In the genomic region with DNA sequence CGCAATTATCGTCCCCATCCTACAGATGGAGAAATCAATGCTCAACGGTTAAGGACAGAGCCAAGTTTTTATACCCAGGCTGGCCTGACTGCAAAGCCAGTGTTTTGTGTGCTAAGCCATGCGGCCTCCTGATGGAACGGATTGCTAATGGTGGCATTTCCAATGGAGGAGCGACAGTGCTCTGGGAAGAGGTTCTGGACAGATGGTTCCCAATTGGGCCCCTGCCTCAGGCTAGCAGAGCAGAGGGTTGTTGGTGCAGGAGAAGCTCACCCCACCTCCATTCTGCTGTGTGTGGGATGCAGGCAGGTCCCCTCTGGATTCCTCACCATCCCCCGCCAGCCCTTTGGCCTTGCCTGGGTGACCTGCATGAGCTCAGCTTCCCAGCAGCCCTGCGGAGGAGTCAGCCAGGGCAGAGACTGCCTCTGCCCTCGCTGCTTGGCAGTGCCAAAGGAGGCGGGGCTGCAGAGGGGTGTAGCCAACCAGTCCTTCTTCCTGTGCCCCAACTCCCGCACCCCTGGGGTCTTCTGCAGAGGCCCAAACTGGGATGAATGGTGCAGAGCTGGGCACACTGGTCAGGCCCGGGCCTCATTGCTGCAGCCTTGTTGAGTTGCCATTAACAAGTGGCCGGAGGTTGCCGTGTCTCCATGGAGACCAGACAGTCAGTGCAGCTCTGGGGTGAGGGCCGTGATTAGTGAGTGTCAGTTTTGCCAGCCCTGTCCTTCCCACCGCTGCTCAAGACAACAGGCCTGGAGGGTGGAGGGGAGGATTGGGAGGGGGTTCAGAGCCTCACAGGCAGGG, we compare ENCODE assay signal across 8 mouse cellular contexts. TPM values are rescaled to one million over a fixed set of nuclear protein-coding genes. Genes with fewer than 3 reads are reported as not detected.
A peak's percentile ranks its signal among the peaks of the same experiment; 100 is the strongest.
DNase-seq lines count a peak whose midpoint lies in the region; ATAC-seq and TF ChIP-seq lines count a peak whose summit lies in the region.

No protein-coding gene starts in this region.

- ATAC-seq in common myeloid progenitor, adult 5-6 weeks (replicated peaks; ENCODE audit: low read depth, poor library complexity, severe bottlenecking) = peak; percentile 49
- peak; percentile 48 for ATAC-seq in intestine, embryonic 15.5 days
- peak; percentile 43 for ATAC-seq in liver, embryonic 11.5 days (replicated peaks; ENCODE audit: low FRiP score)
- peak; percentile 79 for ATAC-seq in midbrain, postnatal 0 days (ENCODE audit: low FRiP score)

- TF ChIP-seq CTCF in midbrain, postnatal 0 days (IDR thresholded peaks at IDR 0.05) = no peak

- no peaks in the 10 kb centered on the region for H3K36me3 ChIP-seq in intestine, embryonic 15.5 days
- no peaks in the 10 kb centered on the region for H3K36me3 ChIP-seq in liver, embryonic 11.5 days (ENCODE audit: control insufficient read depth, insufficient read depth, low read length)
- H3K36me3 ChIP-seq in midbrain, postnatal 0 days (ENCODE audit: insufficient read depth, low read length) = no peaks in the 10 kb centered on the region

- peak overlapping the region; percentile 45 for H3K4me2 ChIP-seq in intestine, embryonic 15.5 days (replicated peaks)
- H3K4me2 ChIP-seq in liver, embryonic 11.5 days = peak overlapping the region; percentile 42
- peak overlapping the region; percentile 20 for H3K4me2 ChIP-seq in midbrain, postnatal 0 days (ENCODE audit: low read depth, low read length, poor library complexity, severe bottlenecking)

- WGBS in intestine, embryonic 15.5 days = 46% methylated on average over 16 of the region's 16 CpGs
- WGBS in liver, embryonic 11.5 days = 46% methylated on average over 16 of the region's 16 CpGs
- 33% methylated on average over 15 of the region's 16 CpGs for WGBS in midbrain, postnatal 0 days

- H3K4me3 ChIP-seq in intestine, embryonic 15.5 days (replicated peaks) = no peak overlapping the region
- H3K4me3 ChIP-seq in liver, embryonic 11.5 days (ENCODE audit: low read depth, low read length) = no peak overlapping the region
- no peak overlapping the region for H3K4me3 ChIP-seq in midbrain, postnatal 0 days (ENCODE audit: low read depth, low read length)

- no peaks in the 10 kb centered on the region for H3K27me3 ChIP-seq in intestine, embryonic 15.5 days (replicated peaks)
- peaks cover 30% of the 10 kb centered on the region for H3K27me3 ChIP-seq in liver, embryonic 11.5 days (replicated peaks; ENCODE audit: control insufficient read depth, insufficient read depth, low read length)
- H3K27me3 ChIP-seq in midbrain, postnatal 0 days (ENCODE audit: insufficient read depth, low read length) = no peaks in the 10 kb centered on the region

- no peaks in the 10 kb centered on the region for H3K9me3 ChIP-seq in intestine, embryonic 15.5 days
- no peaks in the 10 kb centered on the region for H3K9me3 ChIP-seq in liver, embryonic 11.5 days (ENCODE audit: control insufficient read depth, low read length)
- no peaks in the 10 kb centered on the region for H3K9me3 ChIP-seq in midbrain, postnatal 0 days (ENCODE audit: low read length)

- peak overlapping the region; percentile 90 for H3K27ac ChIP-seq in intestine, embryonic 15.5 days
- H3K27ac ChIP-seq in liver, embryonic 11.5 days (ENCODE audit: low read depth, low read length) = peak overlapping the region; percentile 56
- H3K27ac ChIP-seq in midbrain, postnatal 0 days (ENCODE audit: low read depth, low read length) = peak overlapping the region; percentile 77

- intact Hi-C loops in gastrocnemius, postnatal 36 days (cut with DNase I) = no loop called here

- H3K9ac ChIP-seq in intestine, embryonic 15.5 days = peak overlapping the region; percentile 18
- H3K9ac ChIP-seq in liver, embryonic 11.5 days (ENCODE audit: low read depth, low read length) = no peak overlapping the region
- 0 out of 2 replicates have a peak overlapping the region, but pooled peaks have one; percentile 14 for H3K9ac ChIP-seq in midbrain, postnatal 0 days (replicated peaks; ENCODE audit: low read length, poor library complexity, severe bottlenecking)

- peak; percentile 72 for DNase-seq in urinary bladder, postnatal 14 days (ENCODE audit: low spot score)
- no peak for DNase-seq in urinary bladder, postnatal 10 days (ENCODE audit: low spot score)
- peak; percentile 69 for DNase-seq in gastrocnemius, postnatal 36 days
- peak; percentile 66 for DNase-seq in liver, embryonic 11.5 days (ENCODE audit: low spot score)
- DNase-seq in midbrain, postnatal 0 days (ENCODE audit: low spot score) = peak; percentile 81
- DNase-seq in testis, postnatal 14 days (ENCODE audit: low spot score) = peak; percentile 87

- peaks cover 51% of the 10 kb centered on the region for H3K4me1 ChIP-seq in intestine, embryonic 15.5 days (replicated peaks)
- peaks cover 48% of the 10 kb centered on the region for H3K4me1 ChIP-seq in liver, embryonic 11.5 days (replicated peaks; ENCODE audit: control insufficient read depth, insufficient read depth, low read length)
- H3K4me1 ChIP-seq in midbrain, postnatal 0 days (ENCODE audit: insufficient read depth, low read length) = peaks cover 30% of the 10 kb centered on the region

RNA-seq across cellular contexts. Expression of gene Wasf2, which starts 35.2 kb away (rescaled TPM):
- 45.6 and 61.3 TPM in 2 replicates for total RNA-seq in common myeloid progenitor, adult 5-6 weeks (2017)
- 10 to 100 TPM; 31.1 to 31.8 TPM for total RNA-seq in gastrocnemius, postnatal 36 days (2021)
- 92.5 and 115 TPM in 2 replicates for polyA plus RNA-seq in intestine, embryonic 15.5 days (2015; fragmentation: Nextera tagmentation; extraction: Ambion mirVana)
- polyA plus RNA-seq in liver, embryonic 11.5 days (2014; fragmentation: Nextera tagmentation; extraction: Ambion mirVana) = 32.1 and 42.2 TPM in 2 replicates
- 18.3 and 19.6 TPM in 2 replicates for total RNA-seq in midbrain, postnatal 0 days (2014; rRNA removed)
- polyA plus RNA-seq in midbrain, postnatal 0 days (2015; fragmentation: Nextera tagmentation; extraction: Ambion mirVana) = 19.1 and 26.0 TPM in 2 replicates
